Mouse (Mus musculus): ENCODE data around the gene Fkbp9.

DNA sequence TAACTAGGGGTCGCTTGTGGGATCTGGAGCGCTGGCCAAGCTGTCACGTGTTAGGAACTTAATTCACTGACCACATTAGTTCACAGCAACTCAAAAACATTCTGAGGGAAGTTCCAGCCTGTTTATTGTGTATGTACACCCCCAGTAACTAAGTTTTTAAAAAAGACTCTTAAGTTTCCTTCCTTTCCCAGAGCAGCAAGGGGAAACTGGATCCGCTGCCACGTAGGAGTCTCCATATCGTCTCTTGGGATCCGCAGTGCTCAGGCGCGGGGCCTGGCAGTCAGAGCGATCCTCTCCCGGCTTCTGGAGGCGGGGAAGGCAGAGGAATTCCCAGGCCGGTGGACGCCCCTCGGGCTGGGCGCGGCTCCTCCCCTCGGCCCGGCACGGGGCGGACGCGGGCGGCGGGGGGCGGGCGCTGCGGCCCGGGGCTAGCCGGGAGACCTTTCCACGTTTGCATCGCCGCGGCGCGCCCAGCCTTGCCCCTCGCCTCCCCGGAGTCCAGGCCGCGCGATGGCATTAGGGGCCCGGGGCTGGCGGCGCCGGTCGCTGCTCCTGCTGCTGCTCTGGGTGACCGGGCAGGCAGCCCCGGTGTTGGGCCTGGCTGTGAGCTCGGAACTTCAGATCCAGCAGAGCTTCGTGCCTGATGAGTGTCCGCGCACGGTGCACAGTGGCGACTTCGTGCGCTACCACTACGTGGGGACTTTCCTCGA, at the start of gene Fkbp9:
- no peak for TF ChIP-seq CTCF (IDR thresholded peaks at IDR 0.05; ENCODE audit: low read depth)
- no peak for TF ChIP-seq EP300 (IDR thresholded peaks at IDR 0.05; ENCODE audit: low read depth)
